Mouse (Mus musculus): ENCODE measurements around the gene Myt1l. TPM values are rescaled to one million over a fixed set of nuclear protein-coding genes. Genes with fewer than 3 reads are reported as not detected.

The Myt1l gene
- polyA plus RNA-seq, 1 experiment, result not detected

- TF ChIP-seq CTCF (IDR thresholded peaks at IDR 0.05; ENCODE audit: low read depth, low read length), result no peak
- no peak for TF ChIP-seq POLR2A (IDR thresholded peaks at IDR 0.05; ENCODE audit: borderline replicate concordance, low read depth, low read length)
- Histone ChIP-seq H3K4me3 (ENCODE audit: insufficient read depth, low read length) (no peak overlapping the region), H3K4me1 (ENCODE audit: control insufficient read depth, insufficient read depth, low read length) (no peaks in the 10 kb centered on the region), H3K27ac (ENCODE audit: insufficient read depth, low read depth, low read length) (no peak overlapping the region)
These were observed 9.7 kb downstream of the Myt1l start for GRCm38 (mm10) chr12:29537916-29538315.

DNA sequence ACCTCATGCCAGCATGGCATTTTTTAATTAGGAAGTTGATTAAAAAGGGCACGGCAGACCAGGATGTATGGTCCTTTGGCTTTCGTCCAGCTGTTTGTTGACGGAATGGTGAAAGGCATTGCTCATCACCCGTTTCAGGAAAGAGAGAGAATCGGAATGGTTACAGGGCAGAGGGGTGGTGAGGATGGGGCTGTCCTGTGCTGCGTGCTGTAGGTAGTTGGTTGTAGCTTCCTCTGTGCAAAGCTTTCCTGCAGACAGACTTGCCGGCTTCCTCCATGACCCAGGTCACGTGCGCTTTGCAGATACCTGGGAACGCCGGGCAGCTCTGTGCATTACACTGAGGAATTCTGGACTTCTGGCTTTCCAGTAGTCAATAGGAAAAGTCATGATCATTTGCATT, 10.3 kb downstream of the Myt1l start:
- Histone ChIP-seq H3K27ac (ENCODE audit: insufficient read depth, low read depth, low read length) (no peak overlapping the region), H3K4me3 (ENCODE audit: insufficient read depth, low read length) (no peak overlapping the region), H3K4me1 (ENCODE audit: control insufficient read depth, insufficient read depth, low read length) (no peaks in the 10 kb centered on the region)
- TF ChIP-seq CTCF (IDR thresholded peaks at IDR 0.05; ENCODE audit: low read depth, low read length), result no peak
- no peak for TF ChIP-seq POLR2A (IDR thresholded peaks at IDR 0.05; ENCODE audit: borderline replicate concordance, low read depth, low read length)

- Histone ChIP-seq H3K4me1 (ENCODE audit: control insufficient read depth, insufficient read depth, low read length) (no peaks in the 10 kb centered on the region), H3K27ac (ENCODE audit: insufficient read depth, low read depth, low read length) (no peak overlapping the region), H3K4me3 (ENCODE audit: insufficient read depth, low read length) (no peak overlapping the region)
- TF ChIP-seq POLR2A (IDR thresholded peaks at IDR 0.05; ENCODE audit: borderline replicate concordance, low read depth, low read length) (no peak), CTCF (IDR thresholded peaks at IDR 0.05; ENCODE audit: low read depth, low read length) (no peak)
These were observed 10.9 kb downstream of the Myt1l start for GRCm38 (mm10) chr12:29539106-29539505.

DNA sequence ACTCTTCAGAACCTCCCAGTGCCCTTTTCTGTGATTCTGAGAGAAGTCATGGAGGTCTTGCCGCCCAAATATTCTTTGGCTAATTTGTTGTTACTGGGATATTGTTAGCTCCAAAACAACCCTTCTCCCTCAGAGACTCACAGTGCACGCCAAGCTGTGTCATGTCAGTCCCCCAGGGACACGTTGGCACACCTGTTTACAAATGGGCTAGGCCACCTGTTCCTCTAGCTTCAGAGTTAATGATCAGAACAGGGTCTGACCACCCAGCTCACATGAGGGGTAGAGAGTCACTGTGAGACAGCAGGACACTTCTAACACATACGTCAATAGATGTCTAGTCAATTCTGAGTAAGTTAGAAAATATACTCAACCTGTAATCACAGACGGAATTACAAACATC, 12.6 kb downstream of the Myt1l start:
- Histone ChIP-seq H3K27ac (ENCODE audit: insufficient read depth, low read depth, low read length) (no peak overlapping the region), H3K4me1 (ENCODE audit: control insufficient read depth, insufficient read depth, low read length) (no peaks in the 10 kb centered on the region), H3K4me3 (ENCODE audit: insufficient read depth, low read length) (no peak overlapping the region)
- no peak for TF ChIP-seq POLR2A (IDR thresholded peaks at IDR 0.05; ENCODE audit: borderline replicate concordance, low read depth, low read length)
- no peak for TF ChIP-seq CTCF (IDR thresholded peaks at IDR 0.05; ENCODE audit: low read depth, low read length)

DNA sequence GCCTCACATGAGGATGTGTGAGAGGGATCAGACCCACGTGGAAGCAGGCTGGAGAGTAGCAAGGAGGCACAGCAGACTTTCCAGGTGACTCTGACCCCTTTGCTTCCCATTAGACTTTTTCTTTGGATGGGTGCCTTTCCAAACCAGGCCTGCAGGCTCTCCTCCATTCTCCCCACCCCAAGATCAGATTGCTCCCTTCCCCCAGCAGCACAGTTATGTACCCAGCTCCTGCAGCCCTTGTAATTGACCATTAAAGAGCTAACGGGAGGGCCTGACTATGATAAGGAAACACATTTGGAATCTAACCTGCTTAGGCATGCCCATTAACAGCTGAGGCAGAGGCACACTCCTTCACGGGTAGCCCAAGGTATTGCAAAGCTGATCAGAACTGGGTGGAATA, 17.9 kb downstream of the Myt1l start:
- no peak overlapping the region for H3K4me3 ChIP-seq (ENCODE audit: insufficient read depth, low read length)
- H3K4me1 ChIP-seq (ENCODE audit: control insufficient read depth, insufficient read depth, low read length), result no peaks in the 10 kb centered on the region
- TF ChIP-seq POLR2A (IDR thresholded peaks at IDR 0.05; ENCODE audit: borderline replicate concordance, low read depth, low read length) (no peak), CTCF (IDR thresholded peaks at IDR 0.05; ENCODE audit: low read depth, low read length) (no peak)
- no peak overlapping the region for H3K27ac ChIP-seq (ENCODE audit: insufficient read depth, low read depth, low read length)

GRCm38 (mm10) chr12:29547112-29547511, 18.9 kb downstream of the Myt1l start:
- no peak overlapping the region for H3K4me3 ChIP-seq (ENCODE audit: insufficient read depth, low read length)
- H3K27ac ChIP-seq (ENCODE audit: insufficient read depth, low read depth, low read length), result no peak overlapping the region
- no peaks in the 10 kb centered on the region for H3K4me1 ChIP-seq (ENCODE audit: control insufficient read depth, insufficient read depth, low read length)
- TF ChIP-seq POLR2A (IDR thresholded peaks at IDR 0.05; ENCODE audit: borderline replicate concordance, low read depth, low read length) (no peak), CTCF (IDR thresholded peaks at IDR 0.05; ENCODE audit: low read depth, low read length) (no peak)

DNA sequence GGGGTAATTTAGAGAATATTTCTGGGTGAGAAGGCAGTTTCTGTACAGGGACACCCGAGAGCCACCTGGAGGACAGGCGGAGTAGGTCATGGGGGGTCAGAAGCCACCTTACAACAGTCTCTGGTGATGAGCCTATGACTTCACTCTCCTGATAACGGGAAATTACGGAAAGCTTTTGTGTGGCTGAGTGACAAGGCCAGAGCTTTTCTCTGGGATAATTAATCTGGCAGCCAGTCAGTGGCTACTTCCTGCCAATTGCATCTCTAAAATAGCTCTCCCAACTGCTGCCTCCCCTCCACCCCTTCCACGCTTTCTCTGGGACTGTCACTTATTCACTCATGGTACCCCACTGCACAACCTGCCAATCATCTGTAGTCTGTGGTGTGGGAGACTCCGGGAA, 19.6 kb downstream of the Myt1l start:
- Histone ChIP-seq H3K4me1 (ENCODE audit: control insufficient read depth, insufficient read depth, low read length) (no peaks in the 10 kb centered on the region), H3K27ac (ENCODE audit: insufficient read depth, low read depth, low read length) (no peak overlapping the region)
- no peak for TF ChIP-seq POLR2A (IDR thresholded peaks at IDR 0.05; ENCODE audit: borderline replicate concordance, low read depth, low read length)
- no peak for TF ChIP-seq CTCF (IDR thresholded peaks at IDR 0.05; ENCODE audit: low read depth, low read length)

DNA sequence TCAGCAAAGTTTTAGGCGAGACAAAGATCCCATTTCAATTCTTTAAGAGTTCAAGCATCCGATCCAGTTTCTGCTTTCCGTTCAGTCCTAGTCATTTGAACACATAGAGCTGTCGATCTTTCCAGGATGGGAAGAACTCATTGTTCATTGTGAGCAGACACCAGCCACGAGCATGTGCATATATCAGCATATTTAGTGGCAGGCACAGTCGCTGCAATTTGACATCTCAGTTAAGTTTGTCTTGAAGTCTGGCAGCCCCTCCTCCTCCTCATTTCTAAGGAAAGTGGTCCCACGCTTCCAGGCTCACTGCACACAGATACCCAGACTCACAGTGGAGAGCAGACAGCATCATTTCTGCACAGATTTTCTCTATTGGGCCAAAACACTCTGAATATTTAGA, 25.0 kb downstream of the Myt1l start:
- no peak overlapping the region for H3K4me3 ChIP-seq (ENCODE audit: insufficient read depth, low read length)
- TF ChIP-seq CTCF (IDR thresholded peaks at IDR 0.05; ENCODE audit: low read depth, low read length), result no peak
- no peak for TF ChIP-seq POLR2A (IDR thresholded peaks at IDR 0.05; ENCODE audit: borderline replicate concordance, low read depth, low read length)
- no peak overlapping the region for H3K27ac ChIP-seq (ENCODE audit: insufficient read depth, low read depth, low read length)
- no peaks in the 10 kb centered on the region for H3K4me1 ChIP-seq (ENCODE audit: control insufficient read depth, insufficient read depth, low read length)

More for the DNA sequence above, 19.6 kb downstream of the Myt1l start:
- no peak overlapping the region for H3K4me3 ChIP-seq (ENCODE audit: insufficient read depth, low read length)

GRCm38 (mm10) chr12:29555718-29556117, 27.5 kb downstream of the Myt1l start:
- Histone ChIP-seq H3K4me3 (ENCODE audit: insufficient read depth, low read length) (no peak overlapping the region), H3K27ac (ENCODE audit: insufficient read depth, low read depth, low read length) (no peak overlapping the region), H3K4me1 (ENCODE audit: control insufficient read depth, insufficient read depth, low read length) (no peaks in the 10 kb centered on the region)
- TF ChIP-seq CTCF (IDR thresholded peaks at IDR 0.05; ENCODE audit: low read depth, low read length), result no peak
- no peak for TF ChIP-seq POLR2A (IDR thresholded peaks at IDR 0.05; ENCODE audit: borderline replicate concordance, low read depth, low read length)

DNA sequence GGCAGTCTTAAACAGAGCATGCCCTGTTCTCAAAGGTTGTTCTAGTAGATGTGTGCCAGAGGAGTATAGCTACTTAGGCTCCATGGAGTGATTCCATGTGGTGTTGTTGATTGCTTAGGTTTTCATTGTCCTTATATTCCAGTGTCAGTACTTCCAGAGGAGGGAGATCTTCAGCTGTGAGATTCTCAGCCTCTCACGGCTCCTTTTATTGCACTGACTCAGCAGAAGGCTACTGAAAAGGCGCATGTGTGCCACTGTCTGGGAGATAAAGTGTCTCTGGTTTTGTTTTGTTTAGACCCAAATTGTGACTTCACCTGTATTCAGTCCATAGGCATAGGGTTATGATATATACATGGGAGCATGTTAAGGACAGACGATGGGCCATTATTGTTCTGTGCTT, 28.2 kb downstream of the Myt1l start:
- no peak for TF ChIP-seq CTCF (IDR thresholded peaks at IDR 0.05; ENCODE audit: low read depth, low read length)
- TF ChIP-seq POLR2A (IDR thresholded peaks at IDR 0.05; ENCODE audit: borderline replicate concordance, low read depth, low read length), result no peak
- Histone ChIP-seq H3K4me1 (ENCODE audit: control insufficient read depth, insufficient read depth, low read length) (no peaks in the 10 kb centered on the region), H3K4me3 (ENCODE audit: insufficient read depth, low read length) (no peak overlapping the region), H3K27ac (ENCODE audit: insufficient read depth, low read depth, low read length) (no peak overlapping the region)

GRCm38 (mm10) chr12:29556901-29557300, 28.7 kb downstream of the Myt1l start:
- Histone ChIP-seq H3K27ac (ENCODE audit: insufficient read depth, low read depth, low read length) (no peak overlapping the region), H3K4me3 (ENCODE audit: insufficient read depth, low read length) (no peak overlapping the region), H3K4me1 (ENCODE audit: control insufficient read depth, insufficient read depth, low read length) (no peaks in the 10 kb centered on the region)
- TF ChIP-seq POLR2A (IDR thresholded peaks at IDR 0.05; ENCODE audit: borderline replicate concordance, low read depth, low read length) (no peak), CTCF (IDR thresholded peaks at IDR 0.05; ENCODE audit: low read depth, low read length) (no peak)

All from bone marrow macrophage, adult 2 months (primary cell).